In genomic region chr2:118111488-118112131, GRCm38 (mm10) we compare ENCODE assay signal across 8 mouse cellular contexts. TPM values are rescaled to one million over a fixed set of nuclear protein-coding genes. Genes with fewer than 3 reads are reported as not detected.
A peak's percentile ranks its signal among the peaks of the same experiment; 100 is the strongest.
DNase-seq lines count a peak whose midpoint lies in the region.

Thbs1 (plus strand) TSS chr2:118111876.

- peak within 1 kb of the TSS; percentile 95 for H3K4me3 ChIP-seq in megakaryocyte, embryonic 14.5 days (replicated peaks)

- H3K36me3 ChIP-seq in megakaryocyte, embryonic 14.5 days (replicated peaks; ENCODE audit: low read length), result peaks cover 68% of the 10 kb centered on the region

- H3K27me3 ChIP-seq in megakaryocyte, embryonic 14.5 days (replicated peaks), result no peaks in the 10 kb centered on the region

- peaks cover 71% of the 10 kb centered on the region for H3K4me1 ChIP-seq in megakaryocyte, embryonic 14.5 days

- intact Hi-C loops in left cerebral cortex, postnatal 10 days (cut with DNase I), result loop anchor here (2.0 to 10.0 kb wide), 4 partner anchors 126 to 657 kb away; no protein-coding TSS in a partner anchor

- DNase-seq in adrenal gland, adult 2 months, result peak; percentile 80
- DNase-seq in embryo, embryonic 10 days (ENCODE audit: low spot score), result peak; percentile 86
- DNase-seq in gastrocnemius, postnatal 25 days, result peak; percentile 75
- DNase-seq in induced T-regulatory cell, adult 2 months (ENCODE audit: low read depth), result peak; percentile 43
- peak; percentile 43 to 80 for DNase-seq in left cerebral cortex, postnatal 10 days (ENCODE audit: extremely low spot score in 1 of 2, low spot score in 2 of 2)
- peak; percentile 60 for DNase-seq in right cerebral cortex, postnatal 14 days
- DNase-seq in MN1 (ENCODE audit: low spot score), result no peak

- H3K9me3 ChIP-seq in megakaryocyte, embryonic 14.5 days, result no peaks in the 10 kb centered on the region

RNA-seq across cellular contexts. Expression of gene Thbs1, which starts in this region (rescaled TPM):
- 10 to 100 TPM; 19.3 to 19.9 TPM for total RNA-seq in adrenal gland, adult 2 months (2021)
- 1.8 and 3.2 TPM in 2 replicates for polyA plus RNA-seq in adrenal gland, adult 2 months (2012; rRNA removed)
- 10 to 100 TPM in 1 of 2 experiments, 1 to 10 TPM in 1; 6.4 to 11.3 TPM for total RNA-seq in gastrocnemius, postnatal 25 days (2021)
- 1 to 10 TPM; 6.7 to 6.8 TPM for total RNA-seq in left cerebral cortex, postnatal 10 days (2021)
- 258 and 405 TPM in 2 replicates for polyA plus RNA-seq in megakaryocyte, embryonic 14.5 days (2012; ENCODE audit: insufficient read depth, low replicate concordance)

Comparison
In these comparisons a context has a peak if more than half of its experiments do, and no peak if none do; other contexts are left out.
1. RNA of gene Thbs1 (polyA plus RNA-seq): 258 to 405 TPM in megakaryocyte, embryonic 14.5 days; 1.8 to 3.2 TPM in adrenal gland, adult 2 months; every median in the first group is over 10 times any median in the second.